Mouse (Mus musculus): ENCODE measurements around the gene Pnkd. TPM values are rescaled to one million over a fixed set of nuclear protein-coding genes. Genes with fewer than 3 reads are reported as not detected.

Pnkd gene
- total and polyA plus RNA-seq, 3 experiments = 52.5 to 64.2 TPM; not detected in 1

DNA sequence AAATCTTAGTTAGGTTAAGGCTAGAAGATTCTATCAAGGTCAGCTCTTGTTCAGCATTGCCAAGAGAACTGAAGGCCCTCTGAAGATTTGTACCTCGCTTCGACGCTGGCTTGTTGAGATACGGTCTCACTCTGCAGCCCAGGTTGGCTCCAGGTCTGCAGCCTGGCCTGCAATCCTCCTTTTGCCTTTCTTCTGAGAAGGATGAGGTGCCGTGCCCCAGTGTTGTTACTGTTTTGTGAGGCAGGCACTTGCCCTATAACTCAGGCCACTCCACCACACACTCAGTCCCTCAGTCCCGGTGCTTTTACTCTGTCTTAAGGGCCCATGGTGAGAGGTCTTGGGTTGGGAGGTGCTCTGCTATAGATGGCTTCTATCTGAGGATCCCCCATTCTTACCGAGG, 17.5 kb downstream of the Pnkd start:
- no peak overlapping the region for H3K27ac ChIP-seq (ENCODE audit: control insufficient read depth, low read depth, low read length)
- H3K4me3 ChIP-seq (ENCODE audit: control insufficient read depth in 1 of 2, insufficient read depth in 1 of 2, low read depth in 2 of 2, low read length in 2 of 2) = no peak overlapping the region
- no peak for DNase-seq (ENCODE audit: low read depth, low spot score)
- no peaks in the 10 kb centered on the region for H3K9me3 ChIP-seq (replicated peaks; ENCODE audit: insufficient read depth, low read length)
- no peak overlapping the region for H3K9ac ChIP-seq (ENCODE audit: control insufficient read depth, low read depth, low read length, poor library complexity, severe bottlenecking)
- no peaks in the 10 kb centered on the region for H3K27me3 ChIP-seq (ENCODE audit: control insufficient read depth in 1 of 2, insufficient read depth in 2 of 2, low read length in 2 of 2)
- H3K4me1 ChIP-seq (ENCODE audit: control insufficient read depth in 1 of 2, insufficient read depth in 2 of 2, low read length in 2 of 2) = peaks cover 2 to 28% of the 10 kb centered on the region in 2 experiments; a peak in 3 of 4 replicates
- peaks cover 0 to 20% of the 10 kb centered on the region in 2 experiments; a peak in 2 of 4 replicates for H3K36me3 ChIP-seq (ENCODE audit: control insufficient read depth in 1 of 2, insufficient read depth in 2 of 2, low read length in 2 of 2)
- H3K79me2 ChIP-seq (ENCODE audit: control insufficient read depth, insufficient read depth, low read length, poor library complexity) = peaks cover 18% of the 10 kb centered on the region
- TF ChIP-seq KAT2A (conservative IDR thresholded peaks at IDR 0.05; ENCODE audit: low read depth, low read length) = no peak
- no peak for TF ChIP-seq USF2 (IDR thresholded peaks at IDR 0.05; ENCODE audit: borderline replicate concordance in 1 of 2, insufficient read depth in 1 of 2, low read depth in 1 of 2, low read length in 2 of 2)
- no peak for TF ChIP-seq MAFK (IDR thresholded peaks at IDR 0.05; ENCODE audit: borderline replicate concordance, low read depth, low read length)
- no peak for TF ChIP-seq HCFC1 (IDR thresholded peaks at IDR 0.05; ENCODE audit: low read depth, low read length)
- no peak for TF ChIP-seq SMC3 (IDR thresholded peaks at IDR 0.05; ENCODE audit: low read depth, low read length)
- no peak for TF ChIP-seq RCOR1 (IDR thresholded peaks at IDR 0.05; ENCODE audit: low read depth, low read length)
- TF ChIP-seq POLR2AphosphoS2 (IDR thresholded peaks at IDR 0.05; ENCODE audit: low read length) = no peak
- no peak for TF ChIP-seq ZNF384 (IDR thresholded peaks at IDR 0.05; ENCODE audit: low read depth, low read length)
- no peak for TF ChIP-seq MAZ (IDR thresholded peaks at IDR 0.05; ENCODE audit: low read depth, low read length)
- no peak for TF ChIP-seq POLR2A (IDR thresholded peaks at IDR 0.05; ENCODE audit: control insufficient read depth in 1 of 2, insufficient read depth in 1 of 2, low read depth in 1 of 2, low read length in 2 of 2, poor library complexity in 1 of 2)
- TF ChIP-seq NRF1 (IDR thresholded peaks at IDR 0.05; ENCODE audit: insufficient read depth, low read depth, low read length, poor library complexity, severe bottlenecking) = no peak
- no peak for TF ChIP-seq GATA1 (IDR thresholded peaks at IDR 0.05; ENCODE audit: low read depth, low read length)
- no peak for TF ChIP-seq NELFE (IDR thresholded peaks at IDR 0.05; ENCODE audit: low read depth, low read length)
- TF ChIP-seq TCF12 (IDR thresholded peaks at IDR 0.05; ENCODE audit: low read depth, low read length) = no peak
- no peak for TF ChIP-seq E2F4 (IDR thresholded peaks at IDR 0.05; ENCODE audit: borderline replicate concordance, low read depth, low read length)

DNA sequence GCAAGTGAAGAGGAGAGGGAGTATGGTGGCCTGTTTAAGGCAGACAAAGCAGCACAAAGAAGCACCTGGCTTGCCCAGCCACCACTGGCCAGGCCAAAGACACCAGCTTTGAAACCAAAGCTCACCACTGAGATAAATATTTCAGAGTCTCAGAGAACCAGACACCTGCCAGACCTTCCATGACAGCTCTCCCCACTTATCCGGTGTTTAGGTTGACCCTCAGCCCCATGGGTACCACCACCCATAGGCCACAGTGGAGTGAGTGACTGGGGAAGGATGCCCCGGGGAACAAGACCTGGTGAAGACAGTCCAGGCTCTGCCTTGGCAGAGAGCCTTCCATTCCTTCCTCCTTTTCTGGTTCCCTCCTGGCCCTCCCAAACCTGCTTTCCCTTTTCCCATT, 18.1 kb downstream of the Pnkd start:
- no peak for DNase-seq (ENCODE audit: low read depth, low spot score)
- no peak overlapping the region for H3K27ac ChIP-seq (ENCODE audit: control insufficient read depth, low read depth, low read length)
- no peak overlapping the region for H3K4me3 ChIP-seq (ENCODE audit: control insufficient read depth in 1 of 2, insufficient read depth in 1 of 2, low read depth in 2 of 2, low read length in 2 of 2)
- peaks cover 18% of the 10 kb centered on the region for H3K79me2 ChIP-seq (ENCODE audit: control insufficient read depth, insufficient read depth, low read length, poor library complexity)
- H3K9ac ChIP-seq (ENCODE audit: control insufficient read depth, low read depth, low read length, poor library complexity, severe bottlenecking) = no peak overlapping the region
- H3K27me3 ChIP-seq (ENCODE audit: control insufficient read depth in 1 of 2, insufficient read depth in 2 of 2, low read length in 2 of 2) = no peaks in the 10 kb centered on the region
- no peaks in the 10 kb centered on the region for H3K9me3 ChIP-seq (replicated peaks; ENCODE audit: insufficient read depth, low read length)
- H3K36me3 ChIP-seq (ENCODE audit: control insufficient read depth in 1 of 2, insufficient read depth in 2 of 2, low read length in 2 of 2) = peaks cover 0 to 26% of the 10 kb centered on the region in 2 experiments; a peak in 2 of 4 replicates
- no peak for TF ChIP-seq JUND (IDR thresholded peaks at IDR 0.05; ENCODE audit: low read depth, low read length)
- TF ChIP-seq MEF2A (IDR thresholded peaks at IDR 0.05; ENCODE audit: extremely low read depth, insufficient replicate concordance, low read depth, low read length, poor library complexity, severe bottlenecking) = no peak
- no peak for TF ChIP-seq MXI1 (IDR thresholded peaks at IDR 0.05; ENCODE audit: low read depth, low read length)
- no peak for TF ChIP-seq MAFK (IDR thresholded peaks at IDR 0.05; ENCODE audit: borderline replicate concordance, low read depth, low read length)
- no peak for TF ChIP-seq RAD21 (IDR thresholded peaks at IDR 0.05; ENCODE audit: low read depth, low read length)
- TF ChIP-seq MYC (IDR thresholded peaks at IDR 0.05; ENCODE audit: low read depth, low read length) = no peak
- no peak for TF ChIP-seq NELFE (IDR thresholded peaks at IDR 0.05; ENCODE audit: low read depth, low read length)
- no peak for TF ChIP-seq BHLHE40 (IDR thresholded peaks at IDR 0.05; ENCODE audit: borderline replicate concordance, low read depth, low read length)
- no peak for TF ChIP-seq MAZ (IDR thresholded peaks at IDR 0.05; ENCODE audit: low read depth, low read length)
- TF ChIP-seq POLR2A (IDR thresholded peaks at IDR 0.05; ENCODE audit: control insufficient read depth in 1 of 2, insufficient read depth in 1 of 2, low read depth in 1 of 2, low read length in 2 of 2, poor library complexity in 1 of 2) = no peak
- TF ChIP-seq USF2 (IDR thresholded peaks at IDR 0.05; ENCODE audit: borderline replicate concordance in 1 of 2, insufficient read depth in 1 of 2, low read depth in 1 of 2, low read length in 2 of 2) = no peak
- no peak for TF ChIP-seq EP300 (IDR thresholded peaks at IDR 0.05; ENCODE audit: low read depth in 1 of 2, low read length in 2 of 2)
- no peak for TF ChIP-seq SIN3A (IDR thresholded peaks at IDR 0.05; ENCODE audit: low read length)
- no peak for TF ChIP-seq TAL1 (IDR thresholded peaks at IDR 0.05; ENCODE audit: low read length)
- peaks cover 2 to 32% of the 10 kb centered on the region in 2 experiments; a peak in 3 of 4 replicates for H3K4me1 ChIP-seq (ENCODE audit: control insufficient read depth in 1 of 2, insufficient read depth in 2 of 2, low read length in 2 of 2)

All from MEL (cell line).